Mouse (Mus musculus): ENCODE data around the gene Emc6. TPM values are rescaled to one million over a fixed set of nuclear protein-coding genes. Genes with fewer than 3 reads are reported as not detected.

Emc6 gene
- total RNA-seq, 1 experiment from 2014 or later = 115 TPM

GRCm38 (mm10) chr11:73176186-73176585, 651 bp downstream of the Emc6 start:
- DNase-seq = no peak

- DNase-seq = peak; percentile 51
Observed at GRCm38 (mm10) chr11:73175612-73176011, 1.2 kb downstream of the Emc6 start.

GRCm38 (mm10) chr11:73172186-73172585, 4.7 kb downstream of the Emc6 start:
- DNase-seq = peak; percentile 59

- peak; percentile 75 for DNase-seq
Observed at GRCm38 (mm10) chr11:73169231-73169630, 7.6 kb downstream of the Emc6 start.

- DNase-seq = no peak
Observed at GRCm38 (mm10) chr11:73168576-73168975, 8.3 kb downstream of the Emc6 start.

GRCm38 (mm10) chr11:73168071-73168470, 8.8 kb downstream of the Emc6 start:
- DNase-seq = peak; percentile 43

GRCm38 (mm10) chr11:73162284-73162683, 14.6 kb downstream of the Emc6 start:
- no peak for DNase-seq

GRCm38 (mm10) chr11:73161616-73162015, 15.2 kb downstream of the Emc6 start:
- DNase-seq = no peak

- DNase-seq = peak; percentile 74
Observed at GRCm38 (mm10) chr11:73160811-73161200, 16.0 kb downstream of the Emc6 start.

GRCm38 (mm10) chr11:73159957-73160810, 16.7 kb downstream of the Emc6 start, which contains the start of gene P2rx5:
TSS of gene P2rx5 (plus strand) at chr11:73160421.
- peak; percentile 79 for DNase-seq

GRCm38 (mm10) chr11:73155071-73155470, 21.8 kb downstream of the Emc6 start:
- DNase-seq = no peak

GRCm38 (mm10) chr11:73148209-73148608, 28.6 kb downstream of the Emc6 start:
- DNase-seq = peak; percentile 61

- DNase-seq = no peak
Observed at GRCm38 (mm10) chr11:73146975-73147365, 29.9 kb downstream of the Emc6 start.

- no peak for DNase-seq
Observed at GRCm38 (mm10) chr11:73146026-73146974, 30.5 kb downstream of the Emc6 start.

GRCm38 (mm10) chr11:73144261-73144681, 32.6 kb downstream of the Emc6 start:
- DNase-seq = peak; percentile 68

GRCm38 (mm10) chr11:73137591-73138501, 39.0 kb downstream of the Emc6 start, which contains the start of gene Haspin:
TSS of gene Haspin (minus strand) at chr11:73138294.
- peak; percentile 96 for DNase-seq

GRCm38 (mm10) chr11:73137116-73137515, 39.7 kb downstream of the Emc6 start:
- DNase-seq = no peak

GRCm38 (mm10) chr11:73136587-73136986, 40.2 kb downstream of the Emc6 start:
- DNase-seq = no peak

- no peak for DNase-seq
Observed at GRCm38 (mm10) chr11:73134222-73134621, 42.6 kb downstream of the Emc6 start.

GRCm38 (mm10) chr11:73132999-73133398, 43.8 kb downstream of the Emc6 start:
- no peak for DNase-seq

GRCm38 (mm10) chr11:73131020-73131419, 45.8 kb downstream of the Emc6 start:
- no peak for DNase-seq

GRCm38 (mm10) chr11:73126495-73126894, 50.3 kb downstream of the Emc6 start:
- DNase-seq = no peak
